Mouse (Mus musculus) CH12.LX (cell line): ENCODE results near the gene Gm45785. TPM values are rescaled to one million over a fixed set of nuclear protein-coding genes. Genes with fewer than 3 reads are reported as not detected.
A peak's percentile ranks its signal among the peaks of the same experiment; 100 is the strongest.

ENCODE experiments used
- DNase-seq: peaks from one replicate; pipeline ENCODE4 v3.0.0-alpha.2; 2013; ENCODE audit errors: extremely low read depth
- H3K27ac ChIP-seq: 2 replicates; pipeline ENCODE4 v1.5.1; 2012; ENCODE audit warnings: low read depth, mild to moderate bottlenecking, control low read depth, moderate library complexity; ENCODE audit not compliant: insufficient read depth
- H3K27me3 ChIP-seq: replicated peaks from 2 replicates; pipeline ENCODE3; 2012; ENCODE audit warnings: inconsistent platforms
- H3K36me3 ChIP-seq, 2 experiments: replicated peaks in 1 of 2; 2 replicates each; pipeline versions ENCODE3 to v1.6.1; 2012; ENCODE audit warnings: inconsistent platforms in 1 of 2, low read length in 1 of 2, mild to moderate bottlenecking in 1 of 2, mixed read lengths in 1 of 2, moderate library complexity in 1 of 2; ENCODE audit not compliant: control insufficient read depth in 1 of 2, insufficient read depth in 1 of 2
- H3K4me1 ChIP-seq, 2 experiments: 2 replicates each; pipeline ENCODE4 v1.6.1; 2012; ENCODE audit warnings: inconsistent platforms in 1 of 2, moderate library complexity in 1 of 2; ENCODE audit not compliant: insufficient read depth in 2 of 2, control insufficient read depth in 1 of 2
- H3K4me2 ChIP-seq: 2 replicates; pipeline ENCODE4 v1.6.1; 2012; ENCODE audit warnings: low read depth, mild to moderate bottlenecking, control low read depth; ENCODE audit not compliant: poor library complexity, insufficient read depth, severe bottlenecking
- H3K4me3 ChIP-seq, 3 experiments: fragments of 150-350 bp in 1 of 3; sonication (generic) in 1 of 3; replicated peaks in 1 of 3; 2 replicates each; pipeline versions ENCODE3 to v1.5.1; 2011 to 2012; ENCODE audit warnings: low read depth in 2 of 3, low read length in 2 of 3, mild to moderate bottlenecking in 2 of 3, moderate library complexity in 2 of 3, control low read depth in 1 of 3, improper control_type of control experiment in 1 of 3, inconsistent platforms in 1 of 3, mixed read lengths in 1 of 3; ENCODE audit not compliant: poor library complexity in 1 of 3
- H3K79me2 ChIP-seq: replicated peaks from 2 replicates; pipeline ENCODE4 v1.6.1; 2012; ENCODE audit warnings: mild to moderate bottlenecking, moderate library complexity; ENCODE audit not compliant: control insufficient read depth, poor library complexity, insufficient read depth, severe bottlenecking; ENCODE audit errors: extremely low read depth
- H3K9ac ChIP-seq: 2 replicates; pipeline ENCODE4 v1.6.1; 2012; ENCODE audit warnings: low read depth, mild to moderate bottlenecking, control low read depth, moderate library complexity; ENCODE audit not compliant: insufficient read depth
- H3K9me3 ChIP-seq: replicated peaks from 2 replicates; pipeline ENCODE3; 2012; ENCODE audit warnings: low read length, inconsistent platforms, mixed read lengths
- BHLHE40 ChIP-seq: IDR thresholded peaks from 2 replicates; pipeline ENCODE4 v1.6.1; 2011; ENCODE audit warnings: mild to moderate bottlenecking, low read depth, low read length, improper control_type of control experiment
- CHD1 ChIP-seq: IDR thresholded peaks from 2 replicates; pipeline ENCODE4 v1.6.1; 2012; ENCODE audit warnings: low read depth, low read length, improper control_type of control experiment, inconsistent platforms
- CHD2 ChIP-seq: IDR thresholded peaks from 2 replicates; pipeline ENCODE4 v1.6.1; 2011; ENCODE audit warnings: low read length, improper control_type of control experiment
- CTCF ChIP-seq, 2 experiments: IDR thresholded peaks in 1 of 2; conservative IDR thresholded peaks in 1 of 2; 2 replicates each; pipeline ENCODE4 v1.5.1; 2011 to 2012; ENCODE audit warnings: low read depth in 2 of 2, low read length in 2 of 2, improper control_type of control experiment in 1 of 2, inconsistent platforms in 1 of 2, mild to moderate bottlenecking in 1 of 2, moderate library complexity in 1 of 2
- E2F4 ChIP-seq: IDR thresholded peaks from 2 replicates; pipeline ENCODE4 v1.6.1; 2011; ENCODE audit warnings: low read depth, low read length, improper control_type of control experiment; ENCODE audit not compliant: insufficient replicate concordance
- ELF1 ChIP-seq: IDR thresholded peaks from 2 replicates; pipeline ENCODE4 v1.6.1; 2014; ENCODE audit warnings: low read depth, mild to moderate bottlenecking, inconsistent platforms, low read length, improper control_type of control experiment
- EP300 ChIP-seq: IDR thresholded peaks from 2 replicates; pipeline ENCODE4 v1.6.1; 2011; ENCODE audit warnings: low read length, improper control_type of control experiment
- ETS1 ChIP-seq: conservative IDR thresholded peaks from 2 replicates; pipeline ENCODE4 v1.6.1; 2012; ENCODE audit warnings: low read depth, mild to moderate bottlenecking, inconsistent platforms, low read length, improper control_type of control experiment, moderate library complexity
- GABPA ChIP-seq: IDR thresholded peaks from 2 replicates; pipeline ENCODE4 v1.6.1; 2012; ENCODE audit warnings: low read depth, low read length, improper control_type of control experiment, inconsistent platforms; ENCODE audit not compliant: insufficient replicate concordance
- HCFC1 ChIP-seq: IDR thresholded peaks from 2 replicates; pipeline ENCODE4 v1.6.1; 2012; ENCODE audit warnings: low read depth, mild to moderate bottlenecking, inconsistent platforms, low read length, improper control_type of control experiment
- IRF4 ChIP-seq: IDR thresholded peaks from 2 replicates; pipeline ENCODE4 v1.6.1; 2014; ENCODE audit warnings: low read depth, mild to moderate bottlenecking, inconsistent platforms, low read length, improper control_type of control experiment
- JUN ChIP-seq: IDR thresholded peaks from 2 replicates; pipeline ENCODE4 v1.6.1; 2011; ENCODE audit warnings: low read depth, mild to moderate bottlenecking, low read length, improper control_type of control experiment, moderate library complexity; ENCODE audit not compliant: insufficient read depth
- JUND ChIP-seq: conservative IDR thresholded peaks from 2 replicates; pipeline ENCODE4 v1.6.1; 2011; ENCODE audit warnings: low read depth, low read length, improper control_type of control experiment
- KAT2A ChIP-seq: IDR thresholded peaks from 2 replicates; pipeline ENCODE4 v1.6.1; 2012; ENCODE audit warnings: low read length, improper control_type of control experiment, inconsistent platforms; ENCODE audit not compliant: insufficient replicate concordance
- MAFK ChIP-seq: IDR thresholded peaks from 2 replicates; pipeline ENCODE4 v1.6.1; 2011; ENCODE audit warnings: low read length, improper control_type of control experiment; ENCODE audit not compliant: insufficient replicate concordance
- MAX ChIP-seq: IDR thresholded peaks from 2 replicates; pipeline ENCODE4 v1.6.1; 2011; ENCODE audit warnings: low read length, improper control_type of control experiment
- MAZ ChIP-seq: IDR thresholded peaks from 2 replicates; pipeline ENCODE4 v1.6.1; 2012; ENCODE audit warnings: low read depth, mild to moderate bottlenecking, inconsistent platforms, low read length, improper control_type of control experiment, moderate library complexity
- MEF2A ChIP-seq: IDR thresholded peaks from 2 replicates; pipeline ENCODE4 v1.6.1; 2014; ENCODE audit warnings: low read depth, mild to moderate bottlenecking, inconsistent platforms, low read length, improper control_type of control experiment, borderline replicate concordance
- MXI1 ChIP-seq: IDR thresholded peaks from 2 replicates; pipeline ENCODE4 v1.6.1; 2011; ENCODE audit warnings: mild to moderate bottlenecking, low read depth, low read length, improper control_type of control experiment
- MYC ChIP-seq: IDR thresholded peaks from 2 replicates; pipeline ENCODE4 v1.6.1; 2011; ENCODE audit warnings: low read depth, mild to moderate bottlenecking, improper control_type of control experiment, low read length
- NELFE ChIP-seq: IDR thresholded peaks from 2 replicates; pipeline ENCODE4 v1.6.1; 2011; ENCODE audit warnings: low read depth, low read length, improper control_type of control experiment
- NRF1 ChIP-seq: IDR thresholded peaks from 2 replicates; pipeline ENCODE4 v1.6.1; 2014; ENCODE audit warnings: low read depth, mild to moderate bottlenecking, inconsistent platforms, low read length, improper control_type of control experiment, moderate library complexity
- PAX5 ChIP-seq: IDR thresholded peaks from 2 replicates; pipeline ENCODE4 v1.6.1; 2012; ENCODE audit warnings: low read length, inconsistent platforms, mixed read lengths
- POLR2A ChIP-seq: IDR thresholded peaks from 2 replicates; pipeline ENCODE4 v1.6.1; 2011; ENCODE audit warnings: low read depth, mild to moderate bottlenecking, improper control_type of control experiment, low read length
- POLR2AphosphoS2 ChIP-seq: IDR thresholded peaks from 2 replicates; pipeline ENCODE4 v1.6.1; 2011; ENCODE audit warnings: low read depth, low read length, improper control_type of control experiment
- RAD21 ChIP-seq: IDR thresholded peaks from 2 replicates; pipeline ENCODE4 v1.6.1; 2011; ENCODE audit warnings: low read depth, mild to moderate bottlenecking, low read length, improper control_type of control experiment, moderate library complexity
- RCOR1 ChIP-seq: conservative IDR thresholded peaks from 2 replicates; pipeline ENCODE4 v1.6.1; 2012; ENCODE audit warnings: low read depth, mild to moderate bottlenecking, inconsistent platforms, low read length, improper control_type of control experiment
- SIN3A ChIP-seq: IDR thresholded peaks from 2 replicates; pipeline ENCODE4 v1.6.1; 2012; ENCODE audit warnings: low read length, improper control_type of control experiment, inconsistent platforms
- SMC3 ChIP-seq: IDR thresholded peaks from 2 replicates; pipeline ENCODE4 v1.6.1; 2011; ENCODE audit warnings: low read depth, low read length, improper control_type of control experiment
- TBP ChIP-seq: conservative IDR thresholded peaks from 2 replicates; pipeline ENCODE4 v1.6.1; 2011; ENCODE audit warnings: low read depth, low read length, improper control_type of control experiment
- TCF12 ChIP-seq: IDR thresholded peaks from 2 replicates; pipeline ENCODE4 v1.6.1; 2014; ENCODE audit warnings: low read depth, mild to moderate bottlenecking, inconsistent platforms, low read length, improper control_type of control experiment
- UBTF ChIP-seq: IDR thresholded peaks from 2 replicates; pipeline ENCODE4 v1.6.1; 2012; ENCODE audit warnings: low read depth, mild to moderate bottlenecking, inconsistent platforms, low read length, improper control_type of control experiment, moderate library complexity
- USF1 ChIP-seq: IDR thresholded peaks from 2 replicates; pipeline ENCODE4 v1.6.1; 2014; ENCODE audit warnings: low read depth, mild to moderate bottlenecking, inconsistent platforms, low read length, improper control_type of control experiment
- USF2 ChIP-seq: conservative IDR thresholded peaks from 2 replicates; pipeline ENCODE4 v1.6.1; 2011; ENCODE audit warnings: low read depth, low read length, improper control_type of control experiment
- ZC3H11A ChIP-seq: IDR thresholded peaks from 2 replicates; pipeline ENCODE4 v1.6.1; 2012; ENCODE audit warnings: low read depth, mild to moderate bottlenecking, inconsistent platforms, low read length, improper control_type of control experiment
- ZKSCAN1 ChIP-seq: IDR thresholded peaks from 2 replicates; pipeline ENCODE4 v1.6.1; 2012; ENCODE audit warnings: low read depth, inconsistent platforms, low read length, improper control_type of control experiment, borderline replicate concordance
- ZMIZ1 ChIP-seq: IDR thresholded peaks from 2 replicates; pipeline ENCODE4 v1.6.1; 2012; ENCODE audit warnings: low read depth, mild to moderate bottlenecking, inconsistent platforms, low read length, improper control_type of control experiment
- ZNF384 ChIP-seq: IDR thresholded peaks from 2 replicates; pipeline ENCODE4 v1.6.1; 2012; ENCODE audit warnings: low read depth, low read length, improper control_type of control experiment, inconsistent platforms
- dilution Hi-C: fragments of 300-500 bp; cut with MboI; formaldehyde crosslinking; loops from 2 replicates; pipeline ENCODE4 v1.14.3; 2020; ENCODE audit warnings: low sequenced_read_pairs; ENCODE audit not compliant: extremely low pct_unique_long_range_greater_than_20kb, extremely low pct_ligation_motif_present
- in situ Hi-C: fragments of 300-500 bp; cut with MboI; formaldehyde crosslinking; loops from 3 replicates; pipeline ENCODE4 v1.14.3; 2019; ENCODE audit warnings: low sequenced_read_pairs, low pct_ligation_motif_present, low pct_unique_long_range_greater_than_20kb, mixed read lengths
- polyA plus RNA-seq: library from polyadenylated mRNA; unstranded; fragments of >175 nt; gene quantifications from 2 replicates; pipeline ENCODE4 v1.2.1, GENCODE M21; 2012; ENCODE audit warnings: low read depth; ENCODE audit not compliant: insufficient read length
- total RNA-seq, 2 experiments: library from RNA; depleted of rRNA; stranded (reverse); fragments of 300-350 nt in 1 of 2; fragments of >200 nt in 1 of 2; gene quantifications; 2 replicates each; pipeline ENCODE4 v1.2.3; 2012 to 2014

The Gm45785 gene
- total and polyA plus RNA-seq, 3 experiments = not detected

DNA sequence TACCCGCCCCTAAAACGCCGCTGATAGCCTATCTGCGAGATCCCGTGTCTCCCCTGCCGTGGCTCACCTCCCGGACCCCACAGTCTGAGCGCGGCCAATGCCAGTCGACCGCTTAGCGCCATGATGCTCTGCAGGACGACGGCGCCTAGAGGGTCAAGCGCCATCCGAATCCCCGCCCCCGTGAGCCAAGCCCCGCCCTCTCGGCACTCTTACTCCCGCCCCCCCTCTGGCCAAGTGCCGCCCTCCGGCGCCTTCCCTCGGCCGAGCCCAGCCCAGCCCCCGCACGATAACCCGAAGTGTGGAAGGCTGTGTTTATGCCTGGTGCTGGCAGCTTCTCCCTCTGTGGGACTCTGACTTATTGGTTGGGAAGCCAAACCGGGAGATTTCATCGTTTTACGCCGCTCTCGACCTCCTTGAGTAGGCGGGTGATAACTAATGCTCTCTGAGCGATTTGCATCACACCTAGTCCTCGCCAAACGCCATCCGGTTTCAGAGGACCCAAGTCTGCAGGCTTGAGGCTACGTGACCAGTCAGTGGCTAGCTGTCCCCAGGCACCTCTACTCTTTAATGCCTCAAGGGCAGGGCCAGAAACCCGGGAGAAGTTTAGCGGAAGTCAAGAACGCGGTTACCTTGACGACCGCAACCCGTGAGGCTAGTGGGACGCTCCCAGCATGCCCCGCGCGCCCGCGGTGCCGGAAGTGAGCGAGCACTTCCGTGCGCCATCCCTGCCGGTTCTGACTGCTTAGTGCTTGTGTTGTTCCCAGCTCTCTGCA, 25.8 kb upstream of the Gm45785 start, which contains the start of the genes Psmd13 and Sirt3:
Gene Psmd13 (plus strand): TSS at position 273 of the 773 bp plus-strand sequence.
Gene Sirt3 (minus strand): TSS at position 614 of the 773 bp plus-strand sequence.
- Histone ChIP-seq H3K27ac (peak within 1 kb of the TSS; percentile 67), H3K9ac (peak within 1 kb of the TSS; percentile 93), H3K9me3 (no peaks in the 10 kb centered on the region), H3K79me2 (peaks cover 29% of the 10 kb centered on the region), H3K36me3 (peaks cover 11 to 45% of the 10 kb centered on the region in 2 experiments), H3K27me3 (no peaks in the 10 kb centered on the region), H3K4me3 (peak within 1 kb of the TSS; percentile 88 to 91 (median 91)), H3K4me2 (peak within 1 kb of the TSS; percentile 64), H3K4me1 (peaks cover 18 to 49% of the 10 kb centered on the region in 2 experiments)
- TF ChIP-seq NELFE (peak; percentile 84), TBP (0 out of 2 replicates have a peak, but pooled peaks have one; percentile 64), BHLHE40 (no peak), ZC3H11A (no peak), ELF1 (peak; percentile 96), USF2 (no peak), MAFK (no peak), ETS1 (no peak), CTCF (conservative IDR thresholded peaks at IDR 0.05 in 1 of 2, IDR thresholded peaks at IDR 0.05 in 1 of 2; ENCODE audit: low read depth in 2 of 2, low read length in 2 of 2) (no peak), RAD21 (no peak), PAX5 (no peak), MXI1 (peak; percentile 96), UBTF (no peak), JUN (no peak), NRF1 (no peak), SIN3A (peak; percentile 98), TCF12 (peak; percentile 68), MAX (0 out of 2 replicates have a peak, but pooled peaks have one; percentile 2), KAT2A (peak; percentile 89; the same call in 1 of the 2 replicates), HCFC1 (peak; percentile 91), MEF2A (no peak), ZKSCAN1 (no peak), ZMIZ1 (0 out of 2 replicates have a peak, but pooled peaks have one; percentile 5), MYC (no peak), JUND (no peak), POLR2AphosphoS2 (peak; percentile 69; the same call in 1 of the 2 replicates), IRF4 (no peak; the same call in 1 of the 2 replicates), RCOR1 (no peak), MAZ (no peak), CHD1 (no peak), SMC3 (no peak), CHD2 (peak; percentile 55; the same call in 1 of the 2 replicates), GABPA (no peak), ZNF384 (no peak), EP300 (no peak), POLR2A (peak; percentile 89), E2F4 (no peak), USF1 (no peak)
- in situ Hi-C loops = no loop called here
- peak; percentile 94 for DNase-seq
- dilution Hi-C loops = no loop called here
